Mouse (Mus musculus): ENCODE measurements at regions not wholly inside any gene's neighbourhood (a gene's known extent, or its start where the extent isn't known, plus 50 kb on each side); places are given as distances from the start of the nearest gene placed in this dataset.
"Not testable (repeated sequence)": the region's sequence is repeated elsewhere in the genome, so short reads cannot be mapped to it uniquely, and the experiment has no call there.

DNA sequence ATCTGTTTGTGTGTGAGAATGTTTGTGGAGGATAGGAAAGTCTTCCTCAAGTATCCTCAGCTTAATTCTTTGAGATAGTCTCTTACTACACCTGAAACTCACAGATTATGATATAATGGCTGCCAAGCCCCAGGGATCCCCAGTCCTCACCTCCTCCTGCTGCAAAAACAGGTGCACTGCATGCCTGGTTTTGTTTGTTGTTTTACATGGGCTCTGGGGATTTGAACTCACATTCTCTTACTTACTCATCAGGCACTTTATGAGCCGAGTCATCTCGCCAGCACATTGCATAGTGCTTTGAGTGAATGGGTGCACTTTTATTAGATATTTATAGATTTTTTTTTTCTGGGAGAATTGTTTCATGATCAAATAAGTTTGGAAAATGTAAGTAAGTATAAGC is 56.3 kb downstream of the Mterf1b start:
- no peak overlapping the region for H3K4me2 ChIP-seq
- no peaks in the 10 kb centered on the region for H3K36me3 ChIP-seq (replicated peaks)
- no peaks in the 10 kb centered on the region for H3K4me1 ChIP-seq
- H3K4me3 ChIP-seq (replicated peaks): no peak overlapping the region
- no peaks in the 10 kb centered on the region for H3K9me3 ChIP-seq
- WGBS: 86% methylated on average over 2 of the region's 2 CpGs
- no peak overlapping the region for H3K27ac ChIP-seq
- no peak for ATAC-seq (ENCODE audit: low FRiP score)
- H3K27me3 ChIP-seq: no peaks in the 10 kb centered on the region
- no peak overlapping the region for H3K9ac ChIP-seq

DNA sequence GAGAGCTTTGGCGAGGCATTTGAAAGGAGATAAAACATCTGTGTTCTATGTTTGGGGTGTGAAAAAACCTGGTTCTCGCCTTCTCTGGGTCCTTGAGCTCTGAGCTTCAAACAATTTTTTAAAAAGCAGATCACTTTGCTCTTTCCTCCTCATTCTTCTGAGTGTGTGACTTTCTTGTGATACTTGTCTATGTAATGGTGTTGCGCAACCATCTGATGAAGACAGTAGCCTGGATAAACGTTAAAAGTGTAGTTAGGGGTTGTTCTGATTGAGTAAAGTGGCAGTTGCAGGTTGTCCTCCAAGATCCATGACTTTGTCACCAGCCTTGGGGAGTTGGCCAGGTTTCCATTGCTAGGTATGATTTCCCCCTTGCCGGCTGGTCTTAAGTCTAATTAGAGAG is 62.1 kb downstream of the Mterf1b start:
- H3K9me3 ChIP-seq; H3K27ac ChIP-seq; ATAC-seq (ENCODE audit: low FRiP score); H3K27me3 ChIP-seq; H3K4me2 ChIP-seq; H3K4me1 ChIP-seq; H3K9ac ChIP-seq; H3K4me3 ChIP-seq (replicated peaks); H3K36me3 ChIP-seq (replicated peaks): not testable (repeated sequence)
- 92% methylated on average over 5 of the region's 5 CpGs for whole genome bisulfite sequencing

DNA sequence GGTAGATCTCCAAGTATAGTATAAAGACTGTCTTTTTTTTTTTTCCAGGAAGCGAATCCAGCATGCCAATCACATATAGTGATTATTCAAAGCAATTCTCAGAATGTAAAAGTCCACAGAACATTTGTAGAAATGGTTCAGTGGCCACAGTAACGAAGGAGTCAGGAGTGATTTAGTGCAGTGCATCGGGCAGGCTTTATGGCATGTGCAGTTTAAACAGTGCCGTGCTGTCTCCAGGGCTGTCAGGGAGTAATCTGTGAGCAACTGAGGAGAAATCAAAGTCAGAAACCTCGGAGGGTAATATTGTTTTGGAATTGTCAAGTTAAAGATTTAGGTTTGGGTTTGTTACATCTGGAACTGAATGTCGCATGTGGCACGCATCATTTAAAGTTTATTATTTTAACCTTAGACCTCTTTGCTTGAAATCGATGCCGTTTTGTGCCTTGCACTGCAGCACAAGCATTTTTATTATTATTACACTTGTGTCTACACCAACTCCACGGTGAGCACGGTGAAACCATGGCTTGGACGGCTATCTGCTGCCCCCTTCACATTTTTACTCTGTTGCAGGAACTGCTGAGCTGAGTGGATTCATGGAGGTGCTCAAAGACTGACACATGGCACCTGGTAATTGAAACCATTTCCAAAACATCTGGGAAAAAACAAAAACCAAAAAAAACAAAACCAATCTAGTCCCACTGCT is 65.0 kb downstream of the Mterf1b start:
- 80% methylated on average over 12 of the region's 12 CpGs for WGBS
- Histone ChIP-seq H3K27ac (no peak overlapping the region), H3K9ac (no peak overlapping the region), H3K36me3 (replicated peaks) (no peaks in the 10 kb centered on the region), H3K9me3 (no peaks in the 10 kb centered on the region), H3K4me2 (no peak overlapping the region), H3K27me3 (no peaks in the 10 kb centered on the region), H3K4me1 (no peaks in the 10 kb centered on the region), H3K4me3 (replicated peaks) (no peak overlapping the region)
- ATAC-seq (ENCODE audit: low FRiP score): no peak

DNA sequence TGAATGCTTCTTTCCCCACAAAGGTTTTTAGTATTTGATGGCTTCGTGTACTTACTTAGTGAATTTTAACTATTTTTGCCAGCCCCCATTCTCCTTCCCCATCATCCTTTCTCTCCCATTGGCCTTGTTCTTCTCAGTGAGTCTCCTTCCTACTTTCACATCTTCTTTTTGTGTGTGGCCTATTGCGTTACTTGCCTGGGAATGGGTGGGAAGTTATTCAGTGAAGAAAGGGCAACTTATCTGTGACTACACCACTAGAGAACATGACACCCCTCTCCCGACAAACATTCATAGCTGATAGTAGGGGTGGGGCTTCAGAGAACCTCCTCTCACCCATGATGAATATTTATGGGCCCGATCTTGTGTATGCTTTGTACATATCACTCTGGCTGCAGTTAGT is 67.1 kb downstream of the Mterf1b start:
- no peak overlapping the region for H3K4me3 ChIP-seq (replicated peaks)
- 92% methylated on average over 4 of the region's 4 CpGs for WGBS
- H3K4me2 ChIP-seq: no peak overlapping the region
- H3K27me3 ChIP-seq: no peaks in the 10 kb centered on the region
- ATAC-seq (ENCODE audit: low FRiP score): no peak
- H3K9me3 ChIP-seq: no peaks in the 10 kb centered on the region
- H3K36me3 ChIP-seq (replicated peaks): no peaks in the 10 kb centered on the region
- no peak overlapping the region for H3K27ac ChIP-seq
- no peaks in the 10 kb centered on the region for H3K4me1 ChIP-seq
- H3K9ac ChIP-seq: no peak overlapping the region

DNA sequence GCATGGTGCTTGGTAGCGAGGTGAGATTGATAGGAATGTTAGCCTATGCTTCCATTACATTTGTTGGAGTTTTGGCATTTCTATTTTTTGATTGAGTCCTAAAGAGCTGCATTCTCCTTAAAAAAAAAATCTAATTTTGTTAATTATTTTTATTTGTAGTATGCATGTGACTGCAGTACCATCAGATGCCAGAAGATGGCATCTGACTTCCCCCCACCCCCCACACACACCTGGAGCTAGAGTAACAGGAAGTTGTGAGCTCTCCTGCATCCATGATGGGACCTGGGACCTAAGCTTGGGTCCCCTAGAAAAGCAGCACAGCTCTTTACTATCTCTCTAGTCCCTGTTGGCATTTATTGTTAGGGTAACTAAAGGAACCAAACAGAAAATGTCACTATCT is 70.5 kb downstream of the Mterf1b start:
- H3K27me3 ChIP-seq: no peaks in the 10 kb centered on the region
- no peak overlapping the region for H3K4me2 ChIP-seq
- H3K4me1 ChIP-seq: no peaks in the 10 kb centered on the region
- H3K9me3 ChIP-seq: no peaks in the 10 kb centered on the region
- WGBS: 91% methylated on average over 1 of the region's 1 CpGs
- H3K9ac ChIP-seq: no peak overlapping the region
- no peak overlapping the region for H3K27ac ChIP-seq
- no peak for ATAC-seq (ENCODE audit: low FRiP score)
- no peak overlapping the region for H3K4me3 ChIP-seq (replicated peaks)
- H3K36me3 ChIP-seq (replicated peaks): no peaks in the 10 kb centered on the region

- peak; percentile 17; the same call in 1 of the 2 replicates for ATAC-seq (ENCODE audit: low FRiP score)
Observed at GRCm38 (mm10) chr5:4263560-4264160, 71.5 kb downstream of the Mterf1b start.

DNA sequence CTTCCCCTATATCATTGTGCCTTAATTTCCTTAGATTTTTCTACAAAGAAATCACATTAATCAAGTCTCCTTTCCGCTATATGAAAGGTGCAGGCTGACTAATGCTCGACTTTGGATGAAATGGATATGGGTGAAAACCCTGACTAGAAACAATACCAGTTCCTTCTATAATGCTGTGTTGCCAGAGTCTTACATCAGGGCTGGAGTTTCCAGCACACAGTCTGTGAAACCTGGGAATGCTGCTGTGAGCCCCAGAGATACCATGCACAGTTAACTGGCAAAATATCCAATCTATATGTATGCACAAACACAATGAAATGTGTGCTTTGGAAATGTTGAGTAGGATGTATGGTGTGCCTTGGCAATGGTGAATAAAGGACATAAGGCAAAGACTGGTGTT is 75.5 kb downstream of the Mterf1b start:
- 81% methylated on average over 2 of the region's 2 CpGs for WGBS
- Histone ChIP-seq H3K4me2 (no peak overlapping the region), H3K36me3 (replicated peaks) (no peaks in the 10 kb centered on the region), H3K27ac (no peak overlapping the region), H3K27me3 (no peaks in the 10 kb centered on the region), H3K4me1 (no peaks in the 10 kb centered on the region), H3K4me3 (replicated peaks) (no peak overlapping the region), H3K9me3 (no peaks in the 10 kb centered on the region), H3K9ac (no peak overlapping the region)
- ATAC-seq (ENCODE audit: low FRiP score): no peak

More at GRCm38 (mm10) chr5:4263560-4264160, 71.5 kb downstream of the Mterf1b start:
- no peak overlapping the region for H3K9ac ChIP-seq
- H3K36me3 ChIP-seq (replicated peaks): no peaks in the 10 kb centered on the region
- H3K4me2 ChIP-seq: no peak overlapping the region
- H3K27ac ChIP-seq: no peak overlapping the region
- H3K9me3 ChIP-seq: no peaks in the 10 kb centered on the region
- no peaks in the 10 kb centered on the region for H3K27me3 ChIP-seq
- no peaks in the 10 kb centered on the region for H3K4me1 ChIP-seq
- no peak overlapping the region for H3K4me3 ChIP-seq (replicated peaks)
- WGBS: 69% methylated on average over 5 of the region's 5 CpGs

DNA sequence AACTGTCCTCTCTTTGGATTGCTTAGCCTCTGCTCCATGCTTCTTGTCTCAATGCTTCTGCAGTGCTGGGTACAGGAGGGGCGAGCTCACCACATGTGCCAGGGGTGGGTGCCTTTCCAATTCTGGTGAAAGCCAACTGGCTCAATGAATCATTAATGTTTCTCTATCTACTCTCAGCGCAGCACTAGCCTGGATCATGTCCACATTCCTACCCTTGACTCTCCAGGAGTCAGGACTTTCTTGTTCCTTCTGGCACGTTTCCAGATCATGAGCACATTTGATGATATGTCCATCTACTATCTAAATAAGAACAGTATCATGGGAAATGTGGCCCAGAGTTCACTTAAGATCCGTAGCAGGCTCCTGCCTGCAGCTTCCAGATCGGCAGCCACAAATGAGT is 80.8 kb downstream of the Mterf1b start:
- Histone ChIP-seq H3K27ac (no peak overlapping the region), H3K4me1 (no peaks in the 10 kb centered on the region), H3K9ac (no peak overlapping the region), H3K27me3 (no peaks in the 10 kb centered on the region), H3K4me2 (no peak overlapping the region), H3K9me3 (no peaks in the 10 kb centered on the region), H3K36me3 (replicated peaks) (no peaks in the 10 kb centered on the region), H3K4me3 (replicated peaks) (no peak overlapping the region)
- ATAC-seq (ENCODE audit: low FRiP score): no peak
- WGBS: 86% methylated on average over 5 of the region's 5 CpGs

DNA sequence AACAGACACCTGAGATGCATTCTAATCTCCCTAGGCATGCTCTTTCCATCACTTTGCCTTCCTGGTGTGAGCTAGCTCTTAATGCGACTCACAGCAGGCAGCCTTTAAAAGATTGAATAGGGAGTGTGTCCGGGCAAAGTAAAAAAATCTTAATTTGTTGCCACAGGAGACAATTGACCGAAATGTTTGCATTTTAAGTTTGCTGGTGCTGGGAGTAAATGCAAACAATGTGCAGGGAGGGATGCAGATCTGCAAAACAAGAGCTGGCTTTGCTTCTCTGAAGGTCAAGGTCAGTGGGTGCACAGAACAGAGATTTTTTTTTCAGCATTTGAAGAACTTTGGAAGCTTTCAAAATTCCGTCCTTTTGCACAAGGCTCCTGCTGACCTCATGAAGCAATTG is 111.4 kb downstream of the Mterf1b start:
- no peaks in the 10 kb centered on the region for H3K36me3 ChIP-seq (replicated peaks)
- 0 out of 2 replicates have a peak, but pooled peaks cover 3% of the 10 kb centered on the region for H3K9me3 ChIP-seq
- H3K4me1 ChIP-seq: peaks cover 11% of the 10 kb centered on the region
- no peak overlapping the region for H3K9ac ChIP-seq
- H3K4me3 ChIP-seq (replicated peaks): no peak overlapping the region
- H3K4me2 ChIP-seq: no peak overlapping the region
- WGBS: 7% methylated on average over 4 of the region's 4 CpGs
- no peaks in the 10 kb centered on the region for H3K27me3 ChIP-seq
- no peak for ATAC-seq (ENCODE audit: low FRiP score)
- no peak overlapping the region for H3K27ac ChIP-seq

DNA sequence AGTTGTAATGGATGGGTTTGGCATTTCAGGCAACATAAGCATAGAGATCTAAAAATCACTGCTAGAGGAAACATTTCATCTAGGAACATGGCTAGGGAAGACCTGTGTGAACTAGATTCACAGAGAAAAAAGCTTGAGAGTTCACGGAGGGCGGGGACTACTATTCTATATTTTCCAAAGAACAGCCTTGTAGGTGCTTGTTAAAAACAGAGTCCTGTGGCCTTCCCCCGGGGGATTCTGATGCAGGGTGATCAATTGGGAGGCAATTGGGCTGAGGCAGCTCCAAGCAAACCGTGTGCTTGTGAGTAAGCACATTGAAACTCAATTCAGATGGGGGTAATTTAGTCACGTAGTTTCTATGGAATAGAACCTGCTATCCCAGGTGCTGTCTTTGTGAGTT is 112.0 kb downstream of the Mterf1b start:
- Histone ChIP-seq H3K36me3 (replicated peaks) (no peaks in the 10 kb centered on the region), H3K9me3 (0 out of 2 replicates have a peak, but pooled peaks cover 3% of the 10 kb centered on the region), H3K4me2 (no peak overlapping the region), H3K27me3 (no peaks in the 10 kb centered on the region), H3K9ac (no peak overlapping the region), H3K4me1 (peaks cover 11% of the 10 kb centered on the region), H3K27ac (no peak overlapping the region), H3K4me3 (replicated peaks) (no peak overlapping the region)
- ATAC-seq (ENCODE audit: low FRiP score): no peak
- WGBS: 40% methylated on average over 5 of the region's 5 CpGs

- Histone ChIP-seq H3K9ac (no peak overlapping the region), H3K4me3 (replicated peaks) (no peak overlapping the region), H3K27ac (no peak overlapping the region), H3K9me3 (no peaks in the 10 kb centered on the region), H3K36me3 (replicated peaks) (no peaks in the 10 kb centered on the region), H3K27me3 (no peaks in the 10 kb centered on the region), H3K4me2 (no peak overlapping the region), H3K4me1 (peaks cover 7% of the 10 kb centered on the region)
- 80% methylated on average over 5 of the region's 5 CpGs for WGBS
- no peak for ATAC-seq (ENCODE audit: low FRiP score)
Observed at GRCm38 (mm10) chr5:4308514-4308913, 116.3 kb downstream of the Mterf1b start.

DNA sequence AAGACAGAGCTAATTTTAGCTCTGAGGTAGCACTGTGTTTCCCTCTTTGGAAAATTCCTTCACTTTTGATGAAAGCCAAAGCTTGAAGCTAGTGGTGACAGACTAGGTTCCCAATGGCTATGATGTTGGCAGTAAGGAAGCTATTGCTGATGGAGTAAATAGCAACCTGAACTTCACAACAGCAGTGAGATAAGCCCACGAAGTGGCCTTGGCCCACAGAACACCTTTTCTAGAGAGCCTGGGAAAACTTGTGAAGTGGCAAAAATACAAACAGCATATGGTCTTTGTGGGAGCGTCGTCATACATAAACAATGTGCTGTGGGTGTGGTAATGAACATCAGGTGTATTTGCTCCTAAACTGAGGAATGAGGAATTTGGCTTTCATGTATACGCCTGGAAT is 119.0 kb downstream of the Mterf1b start:
- H3K36me3 ChIP-seq (replicated peaks): no peaks in the 10 kb centered on the region
- 67% methylated on average over 4 of the region's 4 CpGs for WGBS
- no peak for ATAC-seq (ENCODE audit: low FRiP score)
- no peak overlapping the region for H3K27ac ChIP-seq
- no peaks in the 10 kb centered on the region for H3K9me3 ChIP-seq
- no peaks in the 10 kb centered on the region for H3K27me3 ChIP-seq
- H3K4me3 ChIP-seq (replicated peaks): no peak overlapping the region
- no peaks in the 10 kb centered on the region for H3K4me1 ChIP-seq
- H3K9ac ChIP-seq: no peak overlapping the region
- H3K4me2 ChIP-seq: no peak overlapping the region

DNA sequence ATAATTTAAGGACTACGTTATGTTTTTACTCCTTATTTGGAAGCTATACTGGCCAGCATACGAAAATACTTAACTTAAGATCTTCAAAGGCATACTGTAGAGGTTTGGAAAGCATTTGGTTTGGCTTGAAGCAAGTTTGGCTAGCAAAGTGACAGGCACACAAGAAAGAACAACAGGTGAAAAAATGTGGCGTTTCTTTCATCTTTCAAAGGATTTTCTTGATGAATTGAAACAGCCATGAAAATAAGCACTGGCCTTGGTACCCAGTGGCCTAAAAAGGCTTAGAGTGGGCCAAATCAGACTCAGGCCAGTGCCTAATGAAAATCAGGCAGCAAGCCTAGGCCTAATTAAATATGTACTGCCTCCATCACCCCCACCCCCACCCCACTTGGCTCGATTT is 119.4 kb downstream of the Mterf1b start:
- WGBS: 60% methylated on average over 4 of the region's 4 CpGs
- H3K36me3 ChIP-seq (replicated peaks): no peaks in the 10 kb centered on the region
- H3K4me1 ChIP-seq: no peaks in the 10 kb centered on the region
- H3K27ac ChIP-seq: no peak overlapping the region
- H3K9me3 ChIP-seq: no peaks in the 10 kb centered on the region
- H3K27me3 ChIP-seq: no peaks in the 10 kb centered on the region
- H3K4me2 ChIP-seq: no peak overlapping the region
- no peak for ATAC-seq (ENCODE audit: low FRiP score)
- H3K9ac ChIP-seq: no peak overlapping the region
- H3K4me3 ChIP-seq (replicated peaks): no peak overlapping the region

Measured in forebrain, embryonic 12.5 days (tissue).